Mouse (Mus musculus) embryonic facial prominence, embryonic 14.5 days (tissue): ENCODE measurements around the gene Tldc2. TPM values are rescaled to one million over a fixed set of nuclear protein-coding genes. Genes with fewer than 3 reads are reported as not detected.

Experiments used
- ATAC-seq: fragments of 200-750 bp; cut with Nextera tagmentation; 2 replicates; pipeline ENCODE4 v1.8.0; 2017; ENCODE audit warnings: low read depth, moderate number of reproducible peaks, moderate TSS enrichment
- DNase-seq: peaks from one replicate; pipeline ENCODE4 v3.0.0-alpha.2; 2015; ENCODE audit warnings: low spot score
- H3K27ac ChIP-seq: fragments of 300-500 bp; sonication (generic); replicated peaks from 2 replicates; pipeline ENCODE4 v1.5.1; 2014; ENCODE audit warnings: low read depth, mild to moderate bottlenecking, low read length, moderate library complexity
- H3K27me3 ChIP-seq: fragments of 300-500 bp; sonication (generic); replicated peaks from 2 replicates; pipeline ENCODE4 v1.6.1; 2014; ENCODE audit warnings: low read length; ENCODE audit not compliant: control insufficient read depth, insufficient read depth
- H3K36me3 ChIP-seq: fragments of 300-500 bp; sonication (generic); 2 replicates; pipeline ENCODE4 v1.6.1; 2014; ENCODE audit warnings: low read length, mixed read lengths; ENCODE audit not compliant: control insufficient read depth, insufficient read depth
- H3K4me1 ChIP-seq: fragments of 300-500 bp; sonication (generic); 2 replicates; pipeline ENCODE4 v1.6.1; 2014; ENCODE audit warnings: antibody characterized with exemption, low read length; ENCODE audit not compliant: control insufficient read depth, insufficient read depth
- H3K4me2 ChIP-seq: fragments of 300-500 bp; sonication (generic); 2 replicates; pipeline ENCODE4 v1.6.1; 2014; ENCODE audit warnings: low read depth, mild to moderate bottlenecking, low read length, moderate library complexity, mixed read lengths
- H3K4me3 ChIP-seq: fragments of 300-500 bp; sonication (generic); 2 replicates; pipeline ENCODE4 v1.5.1; 2014; ENCODE audit warnings: low read depth, mild to moderate bottlenecking, low read length
- H3K9ac ChIP-seq: fragments of 300-500 bp; sonication (generic); 2 replicates; pipeline ENCODE4 v1.6.1; 2014; ENCODE audit warnings: low read depth, mild to moderate bottlenecking, low read length, moderate library complexity, mixed read lengths
- H3K9me3 ChIP-seq: fragments of 300-500 bp; sonication (generic); 2 replicates; pipeline ENCODE4 v1.6.1; 2016; ENCODE audit warnings: low read length; ENCODE audit not compliant: control insufficient read depth
- WGBS: fragments of 180-500 bp; shearing (Covaris S2); extraction: QIAGEN DNeasy Blood & Tissue Kit; methylation state at CpG from one replicate; pipeline ENCODE4 v1.1.7; 2014; 5-methylcytosine and 5-hydroxymethylcytosine counted together
- polyA plus RNA-seq: library from polyadenylated mRNA; unstranded; fragments of >200 nt; fragmentation: Nextera tagmentation; extraction: Ambion mirVana; gene quantifications from 2 replicates; pipeline ENCODE4 v1.2.1, GENCODE M21; 2014

The Tldc2 gene
- polyA plus RNA-seq, 1 experiment from 2014 or later = not detected

GRCm38 (mm10) chr2:157108236-157108635, 21.4 kb downstream of the Tldc2 start:
- Histone ChIP-seq H3K4me3 (no peak overlapping the region), H3K4me1 (no peaks in the 10 kb centered on the region), H3K27me3 (no peaks in the 10 kb centered on the region), H3K9ac (no peak overlapping the region), H3K36me3 (peaks cover 88% of the 10 kb centered on the region), H3K4me2 (no peak overlapping the region), H3K27ac (no peak overlapping the region), H3K9me3 (no peaks in the 10 kb centered on the region)
- ATAC-seq (no peak), DNase-seq (no peak)
- 82% methylated on average over 4 of the region's 4 CpGs for WGBS

DNA sequence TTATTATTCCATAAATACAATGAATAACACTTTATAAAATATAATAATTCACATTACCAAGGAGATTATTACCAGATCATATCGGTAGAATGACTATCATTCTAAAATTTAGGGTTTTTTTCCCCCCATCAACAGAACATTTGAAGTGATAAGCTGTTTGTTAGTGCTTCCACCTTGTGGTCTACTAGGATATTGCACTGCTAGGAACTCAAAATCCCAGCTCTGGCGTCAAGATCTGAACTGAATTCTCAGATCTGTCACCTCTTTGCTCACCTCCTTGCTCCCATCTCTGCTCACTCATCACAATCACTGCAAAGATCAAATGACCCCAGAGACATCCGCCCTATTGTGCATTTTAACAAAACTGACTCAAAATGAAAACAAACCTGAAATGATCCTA, 30.1 kb downstream of the Tldc2 start:
- H3K4me1 ChIP-seq = no peaks in the 10 kb centered on the region
- no peaks in the 10 kb centered on the region for H3K9me3 ChIP-seq
- no peak overlapping the region for H3K4me3 ChIP-seq
- H3K36me3 ChIP-seq = peaks cover 64% of the 10 kb centered on the region
- no peaks in the 10 kb centered on the region for H3K27me3 ChIP-seq
- DNase-seq = peak; percentile 45
- H3K4me2 ChIP-seq = no peak overlapping the region
- no peak overlapping the region for H3K9ac ChIP-seq
- no peak for ATAC-seq
- WGBS = 14% methylated on average over 3 of the region's 3 CpGs
- no peak overlapping the region for H3K27ac ChIP-seq

GRCm38 (mm10) chr2:157118556-157118955, 31.7 kb downstream of the Tldc2 start:
- Histone ChIP-seq H3K4me2 (no peak overlapping the region), H3K27ac (no peak overlapping the region), H3K9ac (no peak overlapping the region), H3K36me3 (peaks cover 52% of the 10 kb centered on the region), H3K4me1 (no peaks in the 10 kb centered on the region), H3K9me3 (no peaks in the 10 kb centered on the region), H3K27me3 (no peaks in the 10 kb centered on the region), H3K4me3 (no peak overlapping the region)
- DNase-seq (no peak), ATAC-seq (no peak)
- WGBS = 90% methylated on average over 4 of the region's 4 CpGs

GRCm38 (mm10) chr2:157119075-157119474, 32.2 kb downstream of the Tldc2 start:
- Histone ChIP-seq H3K9me3 (no peaks in the 10 kb centered on the region), H3K9ac (no peak overlapping the region), H3K27me3 (no peaks in the 10 kb centered on the region), H3K4me2 (no peak overlapping the region), H3K4me1 (no peaks in the 10 kb centered on the region), H3K27ac (no peak overlapping the region), H3K36me3 (peaks cover 48% of the 10 kb centered on the region), H3K4me3 (no peak overlapping the region)
- WGBS = 82% methylated on average over 3 of the region's 3 CpGs
- ATAC-seq (no peak), DNase-seq (no peak)

DNA sequence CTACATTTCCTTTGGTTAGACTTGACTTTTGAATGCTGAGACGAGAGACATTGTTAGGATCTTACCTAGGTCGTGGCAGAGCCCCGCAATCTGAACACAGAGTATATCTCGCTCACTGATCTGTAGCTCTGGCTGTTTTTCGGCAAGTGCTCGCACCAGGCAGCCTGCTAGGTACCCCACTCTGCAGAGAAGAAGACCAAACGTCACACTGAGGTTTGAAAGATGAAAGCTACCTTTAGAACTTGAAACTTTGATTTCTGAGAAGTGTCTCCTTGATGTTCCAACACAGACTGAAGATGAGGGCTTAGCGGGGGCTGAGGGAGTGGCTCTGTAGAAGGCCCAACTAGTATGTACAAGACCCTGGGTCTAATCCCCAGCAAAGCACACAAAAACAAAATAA, 34.9 kb downstream of the Tldc2 start:
- Histone ChIP-seq H3K9me3 (no peaks in the 10 kb centered on the region), H3K27me3 (no peaks in the 10 kb centered on the region), H3K4me3 (no peak overlapping the region), H3K9ac (no peak overlapping the region), H3K4me2 (no peak overlapping the region), H3K36me3 (peaks cover 50% of the 10 kb centered on the region), H3K27ac (no peak overlapping the region), H3K4me1 (no peaks in the 10 kb centered on the region)
- DNase-seq (no peak), ATAC-seq (no peak)
- 91% methylated on average over 8 of the region's 8 CpGs for WGBS

- no peaks in the 10 kb centered on the region for H3K4me1 ChIP-seq
- H3K36me3 ChIP-seq = peaks cover 43% of the 10 kb centered on the region
- no peak overlapping the region for H3K4me2 ChIP-seq
- WGBS = 90% methylated on average over 3 of the region's 3 CpGs
- H3K27me3 ChIP-seq = no peaks in the 10 kb centered on the region
- H3K9me3 ChIP-seq = no peaks in the 10 kb centered on the region
- no peak for DNase-seq
- H3K27ac ChIP-seq = no peak overlapping the region
- no peak for ATAC-seq
- no peak overlapping the region for H3K4me3 ChIP-seq
- H3K9ac ChIP-seq = no peak overlapping the region
These were observed 38.4 kb downstream of the Tldc2 start for GRCm38 (mm10) chr2:157125246-157125645.

- ATAC-seq (no peak), DNase-seq (no peak)
- H3K9ac ChIP-seq = no peak overlapping the region
- no peak overlapping the region for H3K4me2 ChIP-seq
- H3K36me3 ChIP-seq = peaks cover 24% of the 10 kb centered on the region; the same call in 1 of the 2 replicates
- no peak overlapping the region for H3K4me3 ChIP-seq
- no peak overlapping the region for H3K27ac ChIP-seq
- H3K27me3 ChIP-seq = no peaks in the 10 kb centered on the region
- H3K4me1 ChIP-seq = no peaks in the 10 kb centered on the region
- no peaks in the 10 kb centered on the region for H3K9me3 ChIP-seq
- 84% methylated on average over 3 of the region's 3 CpGs for WGBS
These were observed 40.5 kb downstream of the Tldc2 start for GRCm38 (mm10) chr2:157127370-157127769.

- H3K4me2 ChIP-seq = no peak overlapping the region
- no peak overlapping the region for H3K9ac ChIP-seq
- ATAC-seq = no peak
- no peak overlapping the region for H3K27ac ChIP-seq
- no peaks in the 10 kb centered on the region for H3K27me3 ChIP-seq
- peaks cover 23% of the 10 kb centered on the region; the same call in 1 of the 2 replicates for H3K36me3 ChIP-seq
- DNase-seq = no peak
- WGBS = 61% methylated on average over 4 of the region's 4 CpGs
- H3K4me1 ChIP-seq = no peaks in the 10 kb centered on the region
- H3K4me3 ChIP-seq = no peak overlapping the region
- H3K9me3 ChIP-seq = no peaks in the 10 kb centered on the region
These were observed 41.2 kb downstream of the Tldc2 start for GRCm38 (mm10) chr2:157128072-157128471.

GRCm38 (mm10) chr2:157129096-157129495, 42.2 kb downstream of the Tldc2 start:
- no peak overlapping the region for H3K4me2 ChIP-seq
- peaks cover 23% of the 10 kb centered on the region; the same call in 1 of the 2 replicates for H3K36me3 ChIP-seq
- H3K4me1 ChIP-seq = 0 out of 2 replicates have a peak, but pooled peaks cover 3% of the 10 kb centered on the region
- no peak overlapping the region for H3K9ac ChIP-seq
- 83% methylated on average over 4 of the region's 4 CpGs for WGBS
- DNase-seq (no peak), ATAC-seq (no peak)
- no peaks in the 10 kb centered on the region for H3K9me3 ChIP-seq
- H3K4me3 ChIP-seq = no peak overlapping the region
- H3K27me3 ChIP-seq = no peaks in the 10 kb centered on the region
- H3K27ac ChIP-seq = no peak overlapping the region
